Mouse (Mus musculus): ENCODE measurements around the gene Dupd1. TPM values are rescaled to one million over a fixed set of nuclear protein-coding genes. Genes with fewer than 3 reads are reported as not detected.

Dupd1 gene
- total RNA-seq, 2 experiments from 2014 or later = not detected

Other genes with a start within 250 kb of the Dupd1 start
- gene Kat6b, start 233.1 kb downstream of the Dupd1 start, total RNA-seq (2021) = 10 to 100 TPM; 80.4 to 91.7 TPM
- gene Samd8, start 36.0 kb upstream of the Dupd1 start, total RNA-seq (2021) = 10 to 100 TPM; 92.6 to 94.3 TPM
- gene Dusp13, start 36.6 kb upstream of the Dupd1 start, total RNA-seq (2021) = not detected
- 100 to 1,000 TPM; 182 to 185 TPM for gene Vdac2, start 110.7 kb upstream of the Dupd1 start, total RNA-seq (2021)
- 10 to 100 TPM; 41.5 to 52.5 TPM for gene Comtd1, start 134.4 kb upstream of the Dupd1 start, total RNA-seq (2021)

All from left cerebral cortex, postnatal 4 days (tissue).